Mouse (Mus musculus) MEL-GATA-1-ER (cell line): ENCODE measurements around the gene Vmn1r157.
"Not testable (repeated sequence)": the region's sequence is repeated elsewhere in the genome, so short reads cannot be mapped to it uniquely, and the experiment has no call there.

Experiments
- DNase-seq: peaks from one replicate; pipeline ENCODE4 v3.0.0-alpha.2; 2012; ENCODE audit warnings: low read depth; ENCODE audit errors: extremely low read depth

Vmn1r157 gene

GRCm38 (mm10) chr7:22761397-22761796 lies at the start of gene Vmn1r157:
Gene Vmn1r157 (plus strand): TSS chr7:22761697.
- not testable (repeated sequence) for DNase-seq

- DNase-seq: not testable (repeated sequence)
Observed at GRCm38 (mm10) chr7:22719610-22720009, 41.9 kb upstream of the Vmn1r157 start, which contains the start of gene Gm4567. Gene Gm4567 (minus strand): TSS chr7:22719710.

GRCm38 (mm10) chr7:22775981-22776380 lies 14.5 kb downstream of the Vmn1r157 start:
- not testable (repeated sequence) for DNase-seq

GRCm38 (mm10) chr7:22790682-22791081 lies 29.2 kb downstream of the Vmn1r157 start, which contains the start of gene Vmn1r158:
Gene Vmn1r158 (minus strand): TSS chr7:22790782.
- not testable (repeated sequence) for DNase-seq
